Mouse (Mus musculus): ENCODE measurements at regions not wholly inside any gene's neighbourhood (a gene's known extent, or its start where the extent isn't known, plus 50 kb on each side); places are given as distances from the start of the nearest gene placed in this dataset.

GRCm38 (mm10) chr4:92064592-92064991, 82.4 kb downstream of the Izumo3 start:
- Histone ChIP-seq H3K27ac (ENCODE audit: low read depth, low read length) (no peak overlapping the region), H3K9me3 (ENCODE audit: control insufficient read depth, low read length) (no peaks in the 10 kb centered on the region), H3K4me3 (ENCODE audit: low read length) (no peak overlapping the region), H3K4me2 (ENCODE audit: low read length) (no peak overlapping the region), H3K9ac (ENCODE audit: low read depth, low read length) (no peak overlapping the region), H3K4me1 (ENCODE audit: control insufficient read depth, insufficient read depth, low read depth, low read length) (no peaks in the 10 kb centered on the region), H3K36me3 (ENCODE audit: control insufficient read depth, insufficient read depth, low read length) (no peaks in the 10 kb centered on the region), H3K27me3 (replicated peaks; ENCODE audit: control insufficient read depth, insufficient read depth, low read length) (no peaks in the 10 kb centered on the region)
- peak; percentile 76 for ATAC-seq
- 84% methylated on average over 2 of the region's 2 CpGs for WGBS

- no peak for ATAC-seq
- H3K27me3 ChIP-seq (replicated peaks; ENCODE audit: control insufficient read depth, insufficient read depth, low read length): no peaks in the 10 kb centered on the region
- H3K27ac ChIP-seq (ENCODE audit: low read depth, low read length): no peak overlapping the region
- no peaks in the 10 kb centered on the region for H3K4me1 ChIP-seq (ENCODE audit: control insufficient read depth, insufficient read depth, low read depth, low read length)
- no peaks in the 10 kb centered on the region for H3K36me3 ChIP-seq (ENCODE audit: control insufficient read depth, insufficient read depth, low read length)
- H3K9me3 ChIP-seq (ENCODE audit: control insufficient read depth, low read length): no peaks in the 10 kb centered on the region
- H3K4me3 ChIP-seq (ENCODE audit: low read length): no peak overlapping the region
- no peak overlapping the region for H3K4me2 ChIP-seq (ENCODE audit: low read length)
- H3K9ac ChIP-seq (ENCODE audit: low read depth, low read length): no peak overlapping the region
- WGBS: 72% methylated on average over 5 of the region's 5 CpGs
These were observed 86.1 kb downstream of the Izumo3 start for GRCm38 (mm10) chr4:92060973-92061372.

GRCm38 (mm10) chr4:92054899-92055298, 92.1 kb downstream of the Izumo3 start:
- Histone ChIP-seq H3K36me3 (ENCODE audit: control insufficient read depth, insufficient read depth, low read length) (no peaks in the 10 kb centered on the region), H3K4me3 (ENCODE audit: low read length) (no peak overlapping the region), H3K9me3 (ENCODE audit: control insufficient read depth, low read length) (no peaks in the 10 kb centered on the region), H3K4me2 (ENCODE audit: low read length) (no peak overlapping the region), H3K9ac (ENCODE audit: low read depth, low read length) (no peak overlapping the region), H3K4me1 (ENCODE audit: control insufficient read depth, insufficient read depth, low read depth, low read length) (no peaks in the 10 kb centered on the region), H3K27ac (ENCODE audit: low read depth, low read length) (no peak overlapping the region), H3K27me3 (replicated peaks; ENCODE audit: control insufficient read depth, insufficient read depth, low read length) (no peaks in the 10 kb centered on the region)
- ATAC-seq: no peak

GRCm38 (mm10) chr4:92024498-92025113, 122.4 kb downstream of the Izumo3 start:
- no peak overlapping the region for H3K27ac ChIP-seq (ENCODE audit: low read depth, low read length)
- no peak overlapping the region for H3K4me3 ChIP-seq (ENCODE audit: low read length)
- no peaks in the 10 kb centered on the region for H3K9me3 ChIP-seq (ENCODE audit: control insufficient read depth, low read length)
- no peak for ATAC-seq
- no peaks in the 10 kb centered on the region for H3K36me3 ChIP-seq (ENCODE audit: control insufficient read depth, insufficient read depth, low read length)
- H3K9ac ChIP-seq (ENCODE audit: low read depth, low read length): no peak overlapping the region
- H3K4me1 ChIP-seq (ENCODE audit: control insufficient read depth, insufficient read depth, low read depth, low read length): no peaks in the 10 kb centered on the region
- H3K4me2 ChIP-seq (ENCODE audit: low read length): no peak overlapping the region
- H3K27me3 ChIP-seq (replicated peaks; ENCODE audit: control insufficient read depth, insufficient read depth, low read length): no peaks in the 10 kb centered on the region
- WGBS: 70% methylated on average over 3 of the region's 3 CpGs

- 91% methylated on average over 4 of the region's 4 CpGs for WGBS
- H3K4me1 ChIP-seq (ENCODE audit: control insufficient read depth, insufficient read depth, low read depth, low read length): no peaks in the 10 kb centered on the region
These were observed 146.8 kb downstream of the Izumo3 start for GRCm38 (mm10) chr4:92000263-92000662.

GRCm38 (mm10) chr4:91989381-91989780, 157.7 kb downstream of the Izumo3 start:
- no peak overlapping the region for H3K9ac ChIP-seq (ENCODE audit: low read depth, low read length)
- H3K4me3 ChIP-seq (ENCODE audit: low read length): no peak overlapping the region
- H3K27ac ChIP-seq (ENCODE audit: low read depth, low read length): no peak overlapping the region
- no peak for ATAC-seq
- no peaks in the 10 kb centered on the region for H3K9me3 ChIP-seq (ENCODE audit: control insufficient read depth, low read length)
- WGBS: 86% methylated on average over 2 of the region's 2 CpGs
- H3K4me1 ChIP-seq (ENCODE audit: control insufficient read depth, insufficient read depth, low read depth, low read length): no peaks in the 10 kb centered on the region
- no peaks in the 10 kb centered on the region for H3K36me3 ChIP-seq (ENCODE audit: control insufficient read depth, insufficient read depth, low read length)
- H3K4me2 ChIP-seq (ENCODE audit: low read length): no peak overlapping the region
- no peaks in the 10 kb centered on the region for H3K27me3 ChIP-seq (replicated peaks; ENCODE audit: control insufficient read depth, insufficient read depth, low read length)

More at GRCm38 (mm10) chr4:92000263-92000662, 146.8 kb downstream of the Izumo3 start:
- no peaks in the 10 kb centered on the region for H3K27me3 ChIP-seq (replicated peaks; ENCODE audit: control insufficient read depth, insufficient read depth, low read length)
- H3K9me3 ChIP-seq (ENCODE audit: control insufficient read depth, low read length): no peaks in the 10 kb centered on the region
- no peak overlapping the region for H3K27ac ChIP-seq (ENCODE audit: low read depth, low read length)
- H3K9ac ChIP-seq (ENCODE audit: low read depth, low read length): no peak overlapping the region
- no peak overlapping the region for H3K4me3 ChIP-seq (ENCODE audit: low read length)
- H3K36me3 ChIP-seq (ENCODE audit: control insufficient read depth, insufficient read depth, low read length): no peaks in the 10 kb centered on the region
- no peak overlapping the region for H3K4me2 ChIP-seq (ENCODE audit: low read length)
- ATAC-seq: no peak
